Mouse (Mus musculus): ENCODE measurements at regions not wholly inside any gene's neighbourhood (a gene's known extent, or its start where the extent isn't known, plus 50 kb on each side); places are given as distances from the start of the nearest gene placed in this dataset.

DNA sequence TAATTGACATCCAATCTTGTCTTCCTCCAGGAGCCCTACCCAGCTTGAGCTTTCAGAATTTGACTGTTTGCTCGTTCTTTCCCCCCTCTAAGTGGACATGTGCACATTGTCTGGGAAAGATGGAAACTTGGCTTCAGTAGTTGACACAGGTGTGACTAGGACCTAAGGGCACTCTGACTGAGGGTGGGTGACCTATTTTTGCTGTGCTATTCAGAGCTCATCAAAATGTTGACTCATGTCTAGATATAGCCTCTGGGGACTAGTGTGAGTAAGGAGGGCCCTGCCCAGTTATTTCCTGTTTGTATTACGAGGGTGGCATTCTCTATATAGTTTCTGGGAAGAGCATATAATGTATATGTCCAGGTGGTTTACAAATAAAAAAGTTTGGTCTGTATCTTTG lies 271.7 kb downstream of the Tmem38b start:
- TF ChIP-seq CTCF (IDR thresholded peaks at IDR 0.05; ENCODE audit: borderline replicate concordance, insufficient read depth, low read length) (no peak), POLR2A (IDR thresholded peaks at IDR 0.05; ENCODE audit: low read depth, low read length) (no peak)

Data from embryonic fibroblast, embryonic 13.5 days (primary cell).